Mouse (Mus musculus): ENCODE measurements around the gene Krtap7-1. TPM values are rescaled to one million over a fixed set of nuclear protein-coding genes. Genes with fewer than 3 reads are reported as not detected.

Gene Krtap7-1
- polyA plus RNA-seq, 1 experiment: not detected

DNA sequence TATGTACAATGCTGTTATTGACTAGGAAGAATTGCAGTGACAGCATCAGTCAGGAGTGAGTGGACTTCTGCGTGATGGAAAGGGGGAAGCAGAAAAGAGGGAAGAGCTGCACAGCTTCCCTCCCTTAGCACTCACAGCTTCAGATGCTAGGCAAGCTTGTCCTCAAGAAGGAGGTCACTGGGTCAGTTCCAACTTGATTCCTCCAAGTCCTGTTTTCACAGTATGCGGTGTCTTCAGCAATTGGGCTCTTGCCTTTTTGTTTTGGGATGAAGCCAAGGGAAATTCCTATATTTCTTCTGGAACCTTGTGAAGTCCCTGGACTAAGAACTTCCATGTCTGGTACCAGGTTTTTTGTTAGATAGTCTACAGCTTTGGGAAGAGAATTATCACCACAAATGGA is 4.6 kb downstream of the Krtap7-1 start:
- Histone ChIP-seq H3K27me3 (ENCODE audit: control insufficient read depth, insufficient read depth, low read length, poor library complexity, severe bottlenecking) (no peaks in the 10 kb centered on the region), H3K4me3 (ENCODE audit: low read depth, low read length) (no peak overlapping the region), H3K27ac (ENCODE audit: insufficient read depth, low read length) (no peak overlapping the region), H3K9me3 (replicated peaks; ENCODE audit: control insufficient read depth, insufficient read depth, low read length, poor library complexity, severe bottlenecking) (no peaks in the 10 kb centered on the region), H3K36me3 (ENCODE audit: control insufficient read depth, insufficient read depth, low read length, poor library complexity, severe bottlenecking) (no peaks in the 10 kb centered on the region), H3K4me1 (ENCODE audit: control insufficient read depth, insufficient read depth, low read length) (no peaks in the 10 kb centered on the region), H3K9ac (ENCODE audit: low read depth, poor library complexity, severe bottlenecking) (no peak overlapping the region)
- TF ChIP-seq EP300 (IDR thresholded peaks at IDR 0.05; ENCODE audit: insufficient read depth, low read depth, low read length) (no peak), POLR2A (IDR thresholded peaks at IDR 0.05; ENCODE audit: insufficient read depth, low read length) (no peak), CTCF (IDR thresholded peaks at IDR 0.05; ENCODE audit: low read depth, low read length) (no peak)

DNA sequence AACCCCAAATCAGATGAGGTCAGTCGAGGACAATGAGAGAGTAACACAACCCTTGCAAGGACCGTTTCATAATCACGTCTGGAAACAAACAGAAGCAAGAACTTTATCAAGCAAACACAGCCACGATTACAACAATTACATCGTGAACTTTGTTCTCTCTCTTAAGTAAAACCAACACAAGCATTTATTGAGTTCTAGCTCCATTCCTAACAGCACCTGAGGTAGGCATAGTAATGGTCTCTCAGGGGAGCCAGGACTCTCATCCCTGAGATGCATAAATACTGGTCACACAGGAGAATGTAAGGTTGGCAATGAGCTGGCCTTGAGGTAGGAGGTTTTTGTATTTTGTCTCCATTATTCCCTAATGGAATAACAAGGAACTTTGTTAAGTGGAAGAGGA is 6.3 kb downstream of the Krtap7-1 start:
- no peaks in the 10 kb centered on the region for H3K36me3 ChIP-seq (ENCODE audit: control insufficient read depth, insufficient read depth, low read length, poor library complexity, severe bottlenecking)
- no peak overlapping the region for H3K4me3 ChIP-seq (ENCODE audit: low read depth, low read length)
- H3K4me1 ChIP-seq (ENCODE audit: control insufficient read depth, insufficient read depth, low read length): no peaks in the 10 kb centered on the region
- no peaks in the 10 kb centered on the region for H3K9me3 ChIP-seq (replicated peaks; ENCODE audit: control insufficient read depth, insufficient read depth, low read length, poor library complexity, severe bottlenecking)
- no peaks in the 10 kb centered on the region for H3K27me3 ChIP-seq (ENCODE audit: control insufficient read depth, insufficient read depth, low read length, poor library complexity, severe bottlenecking)
- H3K9ac ChIP-seq (ENCODE audit: low read depth, poor library complexity, severe bottlenecking): no peak overlapping the region
- TF ChIP-seq EP300 (IDR thresholded peaks at IDR 0.05; ENCODE audit: insufficient read depth, low read depth, low read length) (no peak), CTCF (IDR thresholded peaks at IDR 0.05; ENCODE audit: low read depth, low read length) (no peak), POLR2A (IDR thresholded peaks at IDR 0.05; ENCODE audit: insufficient read depth, low read length) (no peak)
- no peak overlapping the region for H3K27ac ChIP-seq (ENCODE audit: insufficient read depth, low read length)

DNA sequence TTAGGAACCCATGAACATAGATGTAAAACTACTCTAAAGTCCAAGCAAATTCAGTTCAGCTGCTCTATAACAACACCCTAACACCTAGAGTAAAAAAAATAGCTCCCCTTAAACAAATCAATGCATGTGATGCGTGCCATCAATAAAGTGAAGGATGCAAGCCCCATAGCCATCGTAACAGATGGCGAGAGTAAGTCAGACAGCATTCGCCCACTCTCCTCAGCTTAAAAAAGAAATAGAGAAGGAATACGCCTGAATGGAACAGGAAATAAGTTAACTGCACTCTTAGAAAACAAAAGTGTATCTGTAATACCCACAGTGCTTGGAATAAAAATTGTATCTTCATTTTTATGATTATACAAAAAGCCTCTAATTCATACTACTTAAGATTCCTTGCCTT is 11.1 kb downstream of the Krtap7-1 start:
- Histone ChIP-seq H3K9ac (ENCODE audit: low read depth, poor library complexity, severe bottlenecking) (no peak overlapping the region), H3K27me3 (ENCODE audit: control insufficient read depth, insufficient read depth, low read length, poor library complexity, severe bottlenecking) (no peaks in the 10 kb centered on the region), H3K27ac (ENCODE audit: insufficient read depth, low read length) (no peak overlapping the region), H3K9me3 (replicated peaks; ENCODE audit: control insufficient read depth, insufficient read depth, low read length, poor library complexity, severe bottlenecking) (no peaks in the 10 kb centered on the region), H3K4me1 (ENCODE audit: control insufficient read depth, insufficient read depth, low read length) (no peaks in the 10 kb centered on the region), H3K4me3 (ENCODE audit: low read depth, low read length) (no peak overlapping the region), H3K36me3 (ENCODE audit: control insufficient read depth, insufficient read depth, low read length, poor library complexity, severe bottlenecking) (no peaks in the 10 kb centered on the region)
- TF ChIP-seq EP300 (IDR thresholded peaks at IDR 0.05; ENCODE audit: insufficient read depth, low read depth, low read length) (no peak), CTCF (IDR thresholded peaks at IDR 0.05; ENCODE audit: low read depth, low read length) (no peak), POLR2A (IDR thresholded peaks at IDR 0.05; ENCODE audit: insufficient read depth, low read length) (no peak)

- TF ChIP-seq EP300 (IDR thresholded peaks at IDR 0.05; ENCODE audit: insufficient read depth, low read depth, low read length) (no peak), CTCF (IDR thresholded peaks at IDR 0.05; ENCODE audit: low read depth, low read length) (no peak)
- H3K27me3 ChIP-seq (ENCODE audit: control insufficient read depth, insufficient read depth, low read length, poor library complexity, severe bottlenecking): no peaks in the 10 kb centered on the region
- no peaks in the 10 kb centered on the region for H3K36me3 ChIP-seq (ENCODE audit: control insufficient read depth, insufficient read depth, low read length, poor library complexity, severe bottlenecking)
- no peak overlapping the region for H3K27ac ChIP-seq (ENCODE audit: insufficient read depth, low read length)
- H3K4me3 ChIP-seq (ENCODE audit: low read depth, low read length): no peak overlapping the region
- H3K9me3 ChIP-seq (replicated peaks; ENCODE audit: control insufficient read depth, insufficient read depth, low read length, poor library complexity, severe bottlenecking): no peaks in the 10 kb centered on the region
- H3K9ac ChIP-seq (ENCODE audit: low read depth, poor library complexity, severe bottlenecking): no peak overlapping the region
- no peaks in the 10 kb centered on the region for H3K4me1 ChIP-seq (ENCODE audit: control insufficient read depth, insufficient read depth, low read length)
These were observed 12.5 kb downstream of the Krtap7-1 start for GRCm38 (mm10) chr16:89495394-89496153.

DNA sequence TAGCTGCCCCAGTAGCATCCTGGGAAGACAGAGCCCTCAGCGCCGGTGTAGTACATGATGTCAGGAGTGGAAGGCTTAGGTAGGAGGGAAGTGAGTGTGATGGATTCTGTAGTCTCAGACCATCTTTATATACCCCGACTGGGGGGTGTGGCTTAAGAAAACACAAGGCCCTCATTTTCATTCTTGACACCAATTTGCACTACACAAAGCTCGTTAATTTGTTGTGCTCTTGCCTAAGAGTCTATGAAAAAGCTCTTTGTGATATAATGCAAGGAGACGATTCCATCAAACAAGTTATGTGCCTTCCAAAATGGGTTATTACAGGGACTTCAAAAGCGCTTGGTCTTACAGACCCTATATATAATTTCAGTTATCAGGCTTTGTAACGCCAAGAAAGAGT is 20.3 kb downstream of the Krtap7-1 start, which contains the start of gene Krtap8-1:
Gene Krtap8-1 (minus strand): TSS at position 101 of the 400 bp plus-strand sequence.
- Histone ChIP-seq H3K4me1 (ENCODE audit: control insufficient read depth, insufficient read depth, low read length) (no peaks in the 10 kb centered on the region), H3K27ac (ENCODE audit: insufficient read depth, low read length) (no peak within 1 kb of the TSS), H3K9me3 (replicated peaks; ENCODE audit: control insufficient read depth, insufficient read depth, low read length, poor library complexity, severe bottlenecking) (no peaks in the 10 kb centered on the region), H3K9ac (ENCODE audit: low read depth, poor library complexity, severe bottlenecking) (no peak within 1 kb of the TSS), H3K36me3 (ENCODE audit: control insufficient read depth, insufficient read depth, low read length, poor library complexity, severe bottlenecking) (no peaks in the 10 kb centered on the region), H3K27me3 (ENCODE audit: control insufficient read depth, insufficient read depth, low read length, poor library complexity, severe bottlenecking) (no peaks in the 10 kb centered on the region), H3K4me3 (ENCODE audit: low read depth, low read length) (no peak within 1 kb of the TSS)
- TF ChIP-seq POLR2A (IDR thresholded peaks at IDR 0.05; ENCODE audit: insufficient read depth, low read length) (no peak), CTCF (IDR thresholded peaks at IDR 0.05; ENCODE audit: low read depth, low read length) (no peak), EP300 (IDR thresholded peaks at IDR 0.05; ENCODE audit: insufficient read depth, low read depth, low read length) (no peak)

GRCm38 (mm10) chr16:89477679-89478314 is 30.3 kb downstream of the Krtap7-1 start:
- H3K4me3 ChIP-seq (ENCODE audit: low read depth, low read length): no peak overlapping the region
- no peak overlapping the region for H3K27ac ChIP-seq (ENCODE audit: insufficient read depth, low read length)
- H3K9me3 ChIP-seq (replicated peaks; ENCODE audit: control insufficient read depth, insufficient read depth, low read length, poor library complexity, severe bottlenecking): no peaks in the 10 kb centered on the region
- no peaks in the 10 kb centered on the region for H3K4me1 ChIP-seq (ENCODE audit: control insufficient read depth, insufficient read depth, low read length)
- TF ChIP-seq CTCF (IDR thresholded peaks at IDR 0.05; ENCODE audit: low read depth, low read length) (no peak), EP300 (IDR thresholded peaks at IDR 0.05; ENCODE audit: insufficient read depth, low read depth, low read length) (no peak), POLR2A (IDR thresholded peaks at IDR 0.05; ENCODE audit: insufficient read depth, low read length) (no peak)
- H3K36me3 ChIP-seq (ENCODE audit: control insufficient read depth, insufficient read depth, low read length, poor library complexity, severe bottlenecking): no peaks in the 10 kb centered on the region
- H3K27me3 ChIP-seq (ENCODE audit: control insufficient read depth, insufficient read depth, low read length, poor library complexity, severe bottlenecking): no peaks in the 10 kb centered on the region
- H3K9ac ChIP-seq (ENCODE audit: low read depth, poor library complexity, severe bottlenecking): no peak overlapping the region
